Mouse (Mus musculus): ENCODE results near the gene Mns1. TPM values are rescaled to one million over a fixed set of nuclear protein-coding genes. Genes with fewer than 3 reads are reported as not detected.

Mns1 gene
- polyA plus RNA-seq, 1 experiment from 2014 or later, result 33.6 TPM

GRCm38 (mm10) chr9:72459703-72460102 is 21.9 kb downstream of the Mns1 start:
- H3K4me2 ChIP-seq, result no peak overlapping the region
- 89% methylated on average over 3 of the region's 3 CpGs for WGBS

GRCm38 (mm10) chr9:72460767-72461166 is 23.0 kb downstream of the Mns1 start:
- 86% methylated on average over 3 of the region's 3 CpGs for WGBS
- Histone ChIP-seq H3K27ac (no peak overlapping the region), H3K9me3 (replicated peaks) (no peaks in the 10 kb centered on the region), H3K4me2 (no peak overlapping the region), H3K36me3 (peaks cover 54% of the 10 kb centered on the region), H3K9ac (no peak overlapping the region), H3K4me1 (no peaks in the 10 kb centered on the region), H3K4me3 (replicated peaks) (no peak overlapping the region), H3K27me3 (no peaks in the 10 kb centered on the region)
- no peak for ATAC-seq (replicated peaks; ENCODE audit: low FRiP score)

More at GRCm38 (mm10) chr9:72459703-72460102, 21.9 kb downstream of the Mns1 start:
- Histone ChIP-seq H3K4me1 (no peaks in the 10 kb centered on the region), H3K4me3 (replicated peaks) (no peak overlapping the region), H3K9ac (no peak overlapping the region), H3K27ac (no peak overlapping the region), H3K36me3 (peaks cover 61% of the 10 kb centered on the region), H3K9me3 (replicated peaks) (no peaks in the 10 kb centered on the region), H3K27me3 (no peaks in the 10 kb centered on the region)
- ATAC-seq (replicated peaks; ENCODE audit: low FRiP score), result no peak

- Histone ChIP-seq H3K4me2 (no peak overlapping the region), H3K9ac (no peak overlapping the region), H3K27me3 (no peaks in the 10 kb centered on the region), H3K4me1 (no peaks in the 10 kb centered on the region), H3K4me3 (replicated peaks) (no peak overlapping the region), H3K27ac (no peak overlapping the region), H3K36me3 (peaks cover 53% of the 10 kb centered on the region), H3K9me3 (replicated peaks) (no peaks in the 10 kb centered on the region)
- WGBS, result 95% methylated on average over 2 of the region's 2 CpGs
- ATAC-seq (replicated peaks; ENCODE audit: low FRiP score), result no peak
Measured at GRCm38 (mm10) chr9:72462427-72462826, 24.6 kb downstream of the Mns1 start.

- Histone ChIP-seq H3K4me3 (replicated peaks) (no peak overlapping the region), H3K4me2 (no peak overlapping the region), H3K9me3 (replicated peaks) (no peaks in the 10 kb centered on the region), H3K27me3 (no peaks in the 10 kb centered on the region), H3K4me1 (no peaks in the 10 kb centered on the region), H3K36me3 (peaks cover 33% of the 10 kb centered on the region), H3K27ac (no peak overlapping the region), H3K9ac (no peak overlapping the region)
- WGBS, result 83% methylated on average over 1 of the region's 1 CpGs
- no peak for ATAC-seq (replicated peaks; ENCODE audit: low FRiP score)
Measured at GRCm38 (mm10) chr9:72464806-72465205, 27.0 kb downstream of the Mns1 start.

- Histone ChIP-seq H3K27ac (no peak overlapping the region), H3K9me3 (replicated peaks) (no peaks in the 10 kb centered on the region), H3K36me3 (peaks cover 24% of the 10 kb centered on the region), H3K4me1 (no peaks in the 10 kb centered on the region), H3K4me3 (replicated peaks) (no peak overlapping the region), H3K4me2 (no peak overlapping the region), H3K9ac (no peak overlapping the region), H3K27me3 (no peaks in the 10 kb centered on the region)
- WGBS, result 82% methylated on average over 4 of the region's 4 CpGs
- ATAC-seq (replicated peaks; ENCODE audit: low FRiP score), result no peak
Measured at GRCm38 (mm10) chr9:72465754-72466181, 28.0 kb downstream of the Mns1 start.

- H3K27ac ChIP-seq, result no peak overlapping the region
- no peaks in the 10 kb centered on the region for H3K27me3 ChIP-seq
- no peak overlapping the region for H3K4me2 ChIP-seq
- H3K4me1 ChIP-seq, result no peaks in the 10 kb centered on the region
- no peak overlapping the region for H3K9ac ChIP-seq
- no peak overlapping the region for H3K4me3 ChIP-seq (replicated peaks)
- 72% methylated on average over 11 of the region's 11 CpGs for WGBS
- ATAC-seq (replicated peaks; ENCODE audit: low FRiP score), result no peak
- no peaks in the 10 kb centered on the region for H3K9me3 ChIP-seq (replicated peaks)
- H3K36me3 ChIP-seq, result peaks cover 19% of the 10 kb centered on the region
Measured at GRCm38 (mm10) chr9:72467551-72468407, 30.0 kb downstream of the Mns1 start.

GRCm38 (mm10) chr9:72468616-72469015 is 30.8 kb downstream of the Mns1 start:
- WGBS, result 92% methylated on average over 10 of the region's 10 CpGs
- H3K36me3 ChIP-seq, result peaks cover 25% of the 10 kb centered on the region
- H3K27ac ChIP-seq, result no peak overlapping the region
- no peaks in the 10 kb centered on the region for H3K27me3 ChIP-seq
- H3K4me2 ChIP-seq, result no peak overlapping the region
- no peak overlapping the region for H3K4me3 ChIP-seq (replicated peaks)
- no peaks in the 10 kb centered on the region for H3K9me3 ChIP-seq (replicated peaks)
- no peak overlapping the region for H3K9ac ChIP-seq
- no peak for ATAC-seq (replicated peaks; ENCODE audit: low FRiP score)
- no peaks in the 10 kb centered on the region for H3K4me1 ChIP-seq

GRCm38 (mm10) chr9:72469851-72470250 is 32.0 kb downstream of the Mns1 start:
- Histone ChIP-seq H3K36me3 (peaks cover 35% of the 10 kb centered on the region), H3K4me2 (no peak overlapping the region), H3K27me3 (no peaks in the 10 kb centered on the region), H3K9me3 (replicated peaks) (no peaks in the 10 kb centered on the region), H3K4me3 (replicated peaks) (no peak overlapping the region), H3K4me1 (no peaks in the 10 kb centered on the region), H3K9ac (no peak overlapping the region), H3K27ac (no peak overlapping the region)
- 88% methylated on average over 1 of the region's 1 CpGs for WGBS
- ATAC-seq (replicated peaks; ENCODE audit: low FRiP score), result no peak

- Histone ChIP-seq H3K9me3 (replicated peaks) (no peaks in the 10 kb centered on the region), H3K36me3 (peaks cover 63% of the 10 kb centered on the region), H3K4me3 (replicated peaks) (no peak overlapping the region), H3K27me3 (no peaks in the 10 kb centered on the region), H3K4me1 (no peaks in the 10 kb centered on the region), H3K27ac (no peak overlapping the region), H3K4me2 (no peak overlapping the region), H3K9ac (no peak overlapping the region)
- WGBS, result 50% methylated on average over 9 of the region's 9 CpGs
- ATAC-seq (replicated peaks; ENCODE audit: low FRiP score), result no peak
Measured at GRCm38 (mm10) chr9:72475511-72475910, 37.7 kb downstream of the Mns1 start.

- Histone ChIP-seq H3K9me3 (replicated peaks) (no peaks in the 10 kb centered on the region), H3K27ac (no peak overlapping the region), H3K4me1 (no peaks in the 10 kb centered on the region), H3K27me3 (no peaks in the 10 kb centered on the region), H3K36me3 (peaks cover 69% of the 10 kb centered on the region), H3K4me2 (no peak overlapping the region), H3K9ac (no peak overlapping the region), H3K4me3 (replicated peaks) (no peak overlapping the region)
- ATAC-seq (replicated peaks; ENCODE audit: low FRiP score), result no peak
- 78% methylated on average over 6 of the region's 6 CpGs for whole genome bisulfite sequencing
Measured at GRCm38 (mm10) chr9:72477306-72477705, 39.5 kb downstream of the Mns1 start.

- Histone ChIP-seq H3K4me2 (no peak overlapping the region), H3K9ac (no peak overlapping the region), H3K36me3 (peaks cover 64% of the 10 kb centered on the region), H3K4me1 (no peaks in the 10 kb centered on the region), H3K9me3 (replicated peaks) (no peaks in the 10 kb centered on the region), H3K27ac (no peak overlapping the region), H3K27me3 (no peaks in the 10 kb centered on the region), H3K4me3 (replicated peaks) (no peak overlapping the region)
- no peak for ATAC-seq (replicated peaks; ENCODE audit: low FRiP score)
- WGBS, result 79% methylated on average over 1 of the region's 1 CpGs
Measured at GRCm38 (mm10) chr9:72479276-72479675, 41.5 kb downstream of the Mns1 start.

GRCm38 (mm10) chr9:72488523-72488922 is 50.7 kb downstream of the Mns1 start:
- Histone ChIP-seq H3K36me3 (peaks cover 31% of the 10 kb centered on the region), H3K4me2 (no peak overlapping the region), H3K9me3 (replicated peaks) (no peaks in the 10 kb centered on the region), H3K4me3 (replicated peaks) (no peak overlapping the region), H3K27me3 (no peaks in the 10 kb centered on the region), H3K27ac (no peak overlapping the region), H3K4me1 (peaks cover 17% of the 10 kb centered on the region), H3K9ac (no peak overlapping the region)
- ATAC-seq (replicated peaks; ENCODE audit: low FRiP score), result no peak

- no peak overlapping the region for H3K27ac ChIP-seq
Measured at GRCm38 (mm10) chr9:72489131-72489530, 51.3 kb downstream of the Mns1 start.

More at GRCm38 (mm10) chr9:72489131-72489530, 51.3 kb downstream of the Mns1 start:
- Histone ChIP-seq H3K4me1 (peaks cover 17% of the 10 kb centered on the region), H3K4me2 (no peak overlapping the region), H3K9me3 (replicated peaks) (no peaks in the 10 kb centered on the region), H3K4me3 (replicated peaks) (no peak overlapping the region), H3K9ac (no peak overlapping the region), H3K36me3 (peaks cover 27% of the 10 kb centered on the region), H3K27me3 (no peaks in the 10 kb centered on the region)
- 92% methylated on average over 5 of the region's 5 CpGs for WGBS
- no peak for ATAC-seq (replicated peaks; ENCODE audit: low FRiP score)
